Mouse (Mus musculus) adrenal gland, adult 10 weeks (tissue): ENCODE data around the gene Gabarapl1. TPM values are rescaled to one million over a fixed set of nuclear protein-coding genes. Genes with fewer than 3 reads are reported as not detected.

Source experiments
- polyA plus RNA-seq: library from polyadenylated mRNA; stranded (reverse); fragments of 350-450 nt; fragmentation: Illumina TruSeq; extraction: RNeasy Lipid Tissue Mini Kit (QIAGEN cat#74804); gene quantifications from one replicate; pipeline ENCODE4 v1.2.3, GENCODE M21; 2014; ENCODE audit warnings: low read depth, low replicate concordance

Gene Gabarapl1
- polyA plus RNA-seq: 79.3 TPM

GRCm38 (mm10) chr6:129532942-129533860, at the start of gene Gabarapl1:
Gene Gabarapl1, plus strand, starts transcription at chr6:129533160.

GRCm38 (mm10) chr6:129507024-129507423, 25.9 kb upstream of the Gabarapl1 start, which contains the start of gene Olr1:
Gene Olr1, minus strand, starts transcription at chr6:129507165.

GRCm38 (mm10) chr6:129512367-129512766, 20.6 kb upstream of the Gabarapl1 start, which contains the start of gene Tmem52b:
Gene Tmem52b, plus strand, starts transcription at chr6:129512555.

GRCm38 (mm10) chr6:129577605-129578004, 44.6 kb downstream of the Gabarapl1 start, which contains the start of gene Klre1:
Gene Klre1, plus strand, starts transcription at chr6:129577905.

GRCm38 (mm10) chr6:129591508-129591907, 58.5 kb downstream of the Gabarapl1 start, which contains the start of gene Klrd1:
Gene Klrd1, plus strand, starts transcription at chr6:129591782.

Other genes with a start within 250 kb of the Gabarapl1 start
- not detected for gene 4922502D21Rik, start 201.4 kb upstream of the Gabarapl1 start, polyA plus RNA-seq
- 5.4 TPM for gene Clec12a, start 190.5 kb upstream of the Gabarapl1 start, polyA plus RNA-seq
- not detected for gene Clec12b, start 147.3 kb upstream of the Gabarapl1 start, polyA plus RNA-seq
- gene Clec1b, start 135.9 kb upstream of the Gabarapl1 start, polyA plus RNA-seq: 2.6 TPM
- 0.64 TPM for gene Clec9a, start 124.3 kb upstream of the Gabarapl1 start, polyA plus RNA-seq
- gene Clec1a, start 81.2 kb upstream of the Gabarapl1 start, polyA plus RNA-seq: 16.1 TPM
- gene Olr1, start 26.0 kb upstream of the Gabarapl1 start, polyA plus RNA-seq: 0.41 TPM
- not detected for gene Tmem52b, start 20.6 kb upstream of the Gabarapl1 start, polyA plus RNA-seq
- gene Klre1, start 44.7 kb downstream of the Gabarapl1 start, polyA plus RNA-seq: 0.52 TPM
- 3.4 TPM for gene Klrd1, start 58.6 kb downstream of the Gabarapl1 start, polyA plus RNA-seq
- gene Klrk1, start 90.7 kb downstream of the Gabarapl1 start, polyA plus RNA-seq: 2.4 TPM
- gene Klrc3, start 110.2 kb downstream of the Gabarapl1 start, polyA plus RNA-seq: not detected
- gene Klrc2, start 127.5 kb downstream of the Gabarapl1 start, polyA plus RNA-seq: 0.82 TPM
- gene Klrc1, start 145.8 kb downstream of the Gabarapl1 start, polyA plus RNA-seq: 1.6 TPM
- gene Klri1, start 184.0 kb downstream of the Gabarapl1 start, polyA plus RNA-seq: not detected
- gene Klri2, start 207.3 kb downstream of the Gabarapl1 start, polyA plus RNA-seq: 0.35 TPM